In genomic region chr11:26200970-26201777, GRCm38 (mm10) we compare ENCODE assay signal across 8 mouse cellular contexts. TPM values are rescaled to one million over a fixed set of nuclear protein-coding genes. Genes with fewer than 3 reads are reported as not detected.
A peak's percentile ranks its signal among the peaks of the same experiment; 100 is the strongest.
DNase-seq lines count a peak whose midpoint lies in the region; ATAC-seq and TF ChIP-seq lines count a peak whose summit lies in the region.

No protein-coding gene starts in this region.

- H3K4me1 ChIP-seq in cerebellum, adult 2 months (ENCODE audit: control insufficient read depth, insufficient read depth, low read length) = no peaks in the 10 kb centered on the region
- H3K4me1 ChIP-seq in forebrain, embryonic 16.5 days (replicated peaks; ENCODE audit: control insufficient read depth, insufficient read depth, low read length) = no peaks in the 10 kb centered on the region
- H3K4me1 ChIP-seq in intestine, postnatal 0 days (replicated peaks; ENCODE audit: control insufficient read depth, insufficient read depth, low read length) = no peaks in the 10 kb centered on the region
- H3K4me1 ChIP-seq in liver, embryonic 12.5 days = no peaks in the 10 kb centered on the region

- 52% methylated on average over 4 of the region's 4 CpGs for WGBS in cerebellum, adult 2 months
- 57% methylated on average over 4 of the region's 4 CpGs for WGBS in forebrain, embryonic 16.5 days
- WGBS in intestine, postnatal 0 days = 58% methylated on average over 4 of the region's 4 CpGs
- 36% methylated on average over 4 of the region's 4 CpGs for WGBS in liver, embryonic 12.5 days (ENCODE audit: insufficient replicate concordance)

- peak; percentile 68 for ATAC-seq in forebrain, embryonic 16.5 days
- peak; percentile 99 for ATAC-seq in intestine, postnatal 0 days
- peak; percentile 75 for ATAC-seq in liver, embryonic 12.5 days

- H3K27me3 ChIP-seq in cerebellum, adult 2 months (ENCODE audit: control insufficient read depth, insufficient read depth, low read length) = no peaks in the 10 kb centered on the region; the same call in 1 of the 2 replicates
- H3K27me3 ChIP-seq in forebrain, embryonic 16.5 days (replicated peaks; ENCODE audit: control insufficient read depth, insufficient read depth, low read length) = no peaks in the 10 kb centered on the region
- no peaks in the 10 kb centered on the region for H3K27me3 ChIP-seq in intestine, postnatal 0 days (replicated peaks; ENCODE audit: control insufficient read depth, insufficient read depth, low read length)
- H3K27me3 ChIP-seq in liver, embryonic 12.5 days (replicated peaks) = no peaks in the 10 kb centered on the region

- no peaks in the 10 kb centered on the region for H3K9me3 ChIP-seq in forebrain, embryonic 16.5 days (ENCODE audit: control insufficient read depth, low read length)
- no peaks in the 10 kb centered on the region for H3K9me3 ChIP-seq in intestine, postnatal 0 days (ENCODE audit: control insufficient read depth)
- no peaks in the 10 kb centered on the region for H3K9me3 ChIP-seq in liver, embryonic 12.5 days (replicated peaks)

- H3K27ac ChIP-seq in cerebellum, adult 2 months (ENCODE audit: insufficient read depth, low read length) = no peak overlapping the region
- no peak overlapping the region for H3K27ac ChIP-seq in forebrain, embryonic 16.5 days (ENCODE audit: low read length)
- no peak overlapping the region for H3K27ac ChIP-seq in intestine, postnatal 0 days (ENCODE audit: low read depth, low read length)
- H3K27ac ChIP-seq in liver, embryonic 12.5 days = no peak overlapping the region

- H3K9ac ChIP-seq in forebrain, embryonic 16.5 days (replicated peaks; ENCODE audit: low read depth, low read length) = no peak overlapping the region
- H3K9ac ChIP-seq in intestine, postnatal 0 days (ENCODE audit: low read depth, low read length) = no peak overlapping the region
- no peak overlapping the region for H3K9ac ChIP-seq in liver, embryonic 12.5 days

- no peak overlapping the region for H3K4me2 ChIP-seq in forebrain, embryonic 16.5 days (ENCODE audit: low read length)
- no peak overlapping the region for H3K4me2 ChIP-seq in intestine, postnatal 0 days (replicated peaks; ENCODE audit: low read depth)
- no peak overlapping the region for H3K4me2 ChIP-seq in liver, embryonic 12.5 days

- TF ChIP-seq CTCF in cerebellum, adult 2 months (IDR thresholded peaks at IDR 0.05; ENCODE audit: borderline replicate concordance, insufficient read depth, low read depth, low read length) = peak; percentile 82
- TF ChIP-seq CTCF in intestine, postnatal 0 days (IDR thresholded peaks at IDR 0.05; ENCODE audit: low read depth) = peak; percentile 95

- H3K4me3 ChIP-seq in cerebellum, adult 2 months (replicated peaks; ENCODE audit: insufficient read depth, low read depth, low read length) = no peak overlapping the region
- no peak overlapping the region for H3K4me3 ChIP-seq in forebrain, embryonic 16.5 days (replicated peaks; ENCODE audit: low read length)
- no peak overlapping the region for H3K4me3 ChIP-seq in intestine, postnatal 0 days (ENCODE audit: low read depth, low read length)
- H3K4me3 ChIP-seq in liver, embryonic 12.5 days = no peak overlapping the region

- no peaks in the 10 kb centered on the region for H3K36me3 ChIP-seq in forebrain, embryonic 16.5 days (ENCODE audit: control insufficient read depth, insufficient read depth)
- H3K36me3 ChIP-seq in intestine, postnatal 0 days (ENCODE audit: control insufficient read depth, insufficient read depth) = no peaks in the 10 kb centered on the region
- H3K36me3 ChIP-seq in liver, embryonic 12.5 days = no peaks in the 10 kb centered on the region

- DNase-seq in urinary bladder, postnatal 14 days (ENCODE audit: low spot score) = peak; percentile 60
- DNase-seq in urinary bladder, adult 2 months (ENCODE audit: low spot score) = no peak
- peak; percentile 44 to 55 for DNase-seq in cerebellum, adult 2 months
- DNase-seq in naive thymus-derived CD4-positive, alpha-beta T cell, adult 2 months (ENCODE audit: low read depth) = peak; percentile 47
- DNase-seq in thymus, adult 18-20 months = peak; percentile 3 to 19

- TF ChIP-seq POLR2A in cerebellum, adult 2 months (IDR thresholded peaks at IDR 0.05; ENCODE audit: borderline replicate concordance, insufficient read depth, low read length) = no peak

RNA-seq across cellular contexts. Expression of gene 5730522E02Rik, which starts 9.4 kb away (rescaled TPM):
- polyA plus RNA-seq in urinary bladder, adult 2 months (2012; rRNA removed) = 0.07 and 0.09 TPM in 2 replicates
- 0.92 and 1.4 TPM in 2 replicates for polyA plus RNA-seq in cerebellum, adult 2 months (2012; rRNA removed)
- polyA plus RNA-seq in forebrain, embryonic 16.5 days (2015; fragmentation: Nextera tagmentation; extraction: Ambion mirVana) = 26.1 and 26.4 TPM in 2 replicates
- polyA plus RNA-seq in intestine, postnatal 0 days (2015; fragmentation: Nextera tagmentation; extraction: Ambion mirVana) = 0.59 and 0.77 TPM in 2 replicates
- polyA plus RNA-seq in liver, embryonic 12.5 days (2016; fragmentation: Nextera tagmentation; extraction: Ambion mirVana) = 0.42 and 0.45 TPM in 2 replicates

Comparison
In these comparisons a context has a peak if more than half of its experiments do, and no peak if none do; other contexts are left out.
1. RNA of gene 5730522E02Rik, which starts 9.4 kb away (polyA plus RNA-seq): 26.1 to 26.4 TPM in forebrain, embryonic 16.5 days; 0.92 to 1.4 TPM in cerebellum, adult 2 months, 0.59 to 0.77 TPM in intestine, postnatal 0 days, 0.42 to 0.45 TPM in liver, embryonic 12.5 days and 0.07 to 0.09 TPM in urinary bladder, adult 2 months; every median in the first group is over 10 times any median in the second.
2. Peak in every context shown above with its lines, with median percentiles within 50 percentile points of each other: ATAC-seq.